Mouse (Mus musculus): Measurements from ENCODE around the gene Parp16. TPM values are rescaled to one million over a fixed set of nuclear protein-coding genes. Genes with fewer than 3 reads are reported as not detected.
"Not testable (repeated sequence)": the region's sequence is repeated elsewhere in the genome, so short reads cannot be mapped to it uniquely, and the experiment has no call there.

The Parp16 gene
- polyA plus RNA-seq, 1 experiment: 16.2 TPM

DNA sequence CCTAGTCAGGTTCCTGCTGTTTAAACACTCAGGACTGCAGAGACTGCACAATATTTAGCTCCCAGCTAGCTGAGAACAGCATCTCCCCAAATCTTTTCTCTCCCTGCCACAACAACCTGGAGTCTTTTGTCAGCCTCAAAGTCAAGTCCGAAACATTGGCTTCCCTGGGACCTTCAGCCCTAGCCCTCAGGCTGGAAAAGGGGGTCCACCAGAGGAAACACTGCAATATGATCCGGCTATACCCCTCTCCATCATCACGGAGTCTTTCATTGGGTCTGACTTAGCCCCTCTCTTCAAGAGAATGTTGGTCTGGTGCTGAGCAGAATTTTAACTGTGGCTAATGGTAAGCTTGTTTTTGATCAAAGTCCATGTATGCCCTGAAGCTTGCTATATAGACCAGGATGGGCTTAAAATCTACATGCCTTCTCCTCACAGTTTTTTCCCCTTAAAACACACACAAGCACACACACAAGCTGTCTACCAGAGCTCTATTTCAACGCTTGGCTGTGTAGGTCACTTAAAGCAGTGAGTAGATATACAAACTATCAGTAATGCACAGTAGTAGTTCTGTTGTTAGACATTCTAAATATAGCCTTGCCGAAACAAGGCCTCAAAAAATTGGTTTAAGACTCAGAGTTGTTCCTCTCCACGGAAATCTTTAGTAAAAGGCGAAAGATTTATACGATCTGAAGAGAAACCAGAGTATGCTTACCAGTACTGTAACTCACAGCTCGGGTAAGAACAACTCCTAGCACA, 1.0 kb downstream of the Parp16 start:
- H3K4me3 ChIP-seq (ENCODE audit: insufficient read depth, low read depth, low read length): peak overlapping the region; percentile 8; the same call in 1 of the 2 replicates

GRCm38 (mm10) chr9:65196738-65197569, 1.8 kb downstream of the Parp16 start:
- Histone ChIP-seq H3K4me3 (ENCODE audit: insufficient read depth, low read depth, low read length) (peak overlapping the region; percentile 8; the same call in 1 of the 2 replicates), H3K27ac (replicated peaks; ENCODE audit: low read depth, low read length) (peak overlapping the region; percentile 74; the same call in 1 of the 2 replicates)

More for the DNA sequence above, 1.0 kb downstream of the Parp16 start:
- peaks cover 33% of the 10 kb centered on the region for H3K4me1 ChIP-seq (ENCODE audit: control insufficient read depth, insufficient read depth, insufficient read length, low read length)
- H3K27ac ChIP-seq (replicated peaks; ENCODE audit: low read depth, low read length): peak overlapping the region; percentile 74

DNA sequence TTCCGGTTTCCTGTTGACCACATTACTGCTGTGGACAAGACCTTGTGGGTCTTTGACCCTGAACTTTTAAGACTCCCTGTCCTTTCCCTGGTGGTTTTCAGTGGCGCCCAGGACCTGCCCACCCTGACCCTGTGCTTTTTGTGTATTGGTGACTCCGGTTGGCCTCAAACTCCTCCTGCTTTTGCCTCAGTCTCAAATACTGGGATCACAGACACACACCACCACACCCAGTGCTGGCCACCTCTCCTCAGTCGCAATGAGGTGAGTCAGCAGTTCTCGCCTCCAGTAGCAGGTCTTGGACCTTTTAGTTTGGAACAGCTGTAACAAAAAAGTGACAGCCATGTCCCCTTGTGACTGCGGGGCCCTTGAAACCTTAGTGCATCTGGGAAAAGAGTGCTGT, 2.7 kb downstream of the Parp16 start:
- H3K4me3 ChIP-seq (ENCODE audit: insufficient read depth, low read depth, low read length): no peak overlapping the region
- peaks cover 21% of the 10 kb centered on the region for H3K4me1 ChIP-seq (ENCODE audit: control insufficient read depth, insufficient read depth, insufficient read length, low read length)
- peak overlapping the region; percentile 3; the same call in 1 of the 2 replicates for H3K27ac ChIP-seq (replicated peaks; ENCODE audit: low read depth, low read length)

More at GRCm38 (mm10) chr9:65196738-65197569, 1.8 kb downstream of the Parp16 start:
- peaks cover 26% of the 10 kb centered on the region for H3K4me1 ChIP-seq (ENCODE audit: control insufficient read depth, insufficient read depth, insufficient read length, low read length)

- peaks cover 12% of the 10 kb centered on the region for H3K4me1 ChIP-seq (ENCODE audit: control insufficient read depth, insufficient read depth, insufficient read length, low read length)
- H3K27ac ChIP-seq (replicated peaks; ENCODE audit: low read depth, low read length): peak overlapping the region; percentile 46
- no peak overlapping the region for H3K4me3 ChIP-seq (ENCODE audit: insufficient read depth, low read depth, low read length)
Measured at GRCm38 (mm10) chr9:65199723-65200122, 4.6 kb downstream of the Parp16 start.

- Histone ChIP-seq H3K4me3 (ENCODE audit: insufficient read depth, low read depth, low read length) (no peak overlapping the region), H3K4me1 (ENCODE audit: control insufficient read depth, insufficient read depth, insufficient read length, low read length) (peaks cover 10% of the 10 kb centered on the region), H3K27ac (replicated peaks; ENCODE audit: low read depth, low read length) (peak overlapping the region; percentile 97; the same call in 1 of the 2 replicates)
Measured at GRCm38 (mm10) chr9:65200606-65201005, 5.5 kb downstream of the Parp16 start.

GRCm38 (mm10) chr9:65201021-65201380, 5.8 kb downstream of the Parp16 start:
- Histone ChIP-seq H3K27ac (replicated peaks; ENCODE audit: low read depth, low read length) (peak overlapping the region; percentile 97; the same call in 1 of the 2 replicates), H3K4me1 (ENCODE audit: control insufficient read depth, insufficient read depth, insufficient read length, low read length) (peaks cover 10% of the 10 kb centered on the region), H3K4me3 (ENCODE audit: insufficient read depth, low read depth, low read length) (no peak overlapping the region)

DNA sequence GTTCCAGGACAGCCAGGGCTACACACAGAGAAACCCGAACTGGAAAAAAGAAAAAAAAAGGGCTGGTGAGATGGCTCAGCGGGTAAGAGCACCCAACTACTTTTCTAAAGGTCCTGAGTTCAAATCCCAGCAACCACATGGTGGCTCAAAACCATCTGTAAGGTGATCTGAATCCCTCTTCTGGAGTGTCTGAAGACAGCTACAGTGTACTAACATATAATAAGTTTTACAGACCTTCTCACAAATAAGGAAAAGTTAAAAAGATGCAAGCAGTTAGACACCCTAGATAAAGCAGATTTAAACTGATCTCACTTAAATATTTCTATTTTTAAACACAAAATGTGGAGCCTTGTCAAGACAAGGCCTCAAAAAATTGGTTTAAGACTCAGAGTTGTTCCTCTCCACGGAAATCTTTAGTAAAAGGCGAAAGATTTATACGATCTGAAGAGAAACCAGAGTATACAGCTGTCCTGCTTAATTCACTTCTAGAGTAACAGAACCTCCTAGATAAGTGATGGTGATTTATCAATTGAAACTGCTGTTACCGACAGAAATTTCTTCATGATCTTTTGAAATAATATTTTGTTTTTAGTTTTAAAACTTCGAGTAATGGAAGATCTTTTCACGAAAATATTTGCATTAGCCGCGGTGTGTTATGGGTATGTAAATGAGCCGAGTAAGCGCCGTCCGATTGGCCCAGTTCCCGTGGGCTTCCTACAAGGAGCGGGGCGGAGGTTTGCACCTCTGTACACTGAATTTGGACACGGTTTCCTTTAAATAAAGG, 6.4 kb downstream of the Parp16 start:
- H3K27ac ChIP-seq (replicated peaks; ENCODE audit: low read depth, low read length): peak overlapping the region; percentile 97
- peaks cover 10% of the 10 kb centered on the region for H3K4me1 ChIP-seq (ENCODE audit: control insufficient read depth, insufficient read depth, insufficient read length, low read length)
- peak overlapping the region; percentile 83 for H3K4me3 ChIP-seq (ENCODE audit: insufficient read depth, low read depth, low read length)

DNA sequence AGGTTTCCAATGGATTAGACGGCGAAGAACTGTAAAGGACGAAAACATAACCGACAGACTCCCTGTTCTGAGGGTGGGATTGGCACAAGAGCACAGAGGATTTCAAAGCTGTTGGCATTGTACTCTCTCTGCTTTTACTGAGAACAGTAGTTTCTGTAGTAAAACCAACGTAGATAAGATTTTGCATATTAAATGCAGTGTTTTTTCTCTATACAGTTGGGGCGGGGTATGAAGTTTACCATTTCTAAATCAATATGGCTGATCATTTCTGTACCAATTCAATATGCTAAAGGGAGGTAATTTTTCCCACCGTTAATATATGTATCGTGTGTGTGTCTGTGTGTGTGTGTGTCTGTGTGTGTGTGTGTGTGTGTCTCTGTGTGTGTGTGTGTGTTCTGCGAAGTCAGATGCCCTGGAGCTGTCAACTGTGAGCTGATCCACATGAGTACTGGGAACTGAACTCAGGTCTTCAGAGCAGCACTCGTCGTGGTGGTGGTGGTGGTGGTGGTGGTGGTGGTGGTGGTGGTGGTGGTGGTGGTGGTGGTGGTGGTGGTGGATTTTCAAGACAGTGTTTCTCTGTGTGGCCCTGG, 7.1 kb downstream of the Parp16 start:
- Histone ChIP-seq H3K4me1 (ENCODE audit: control insufficient read depth, insufficient read depth, insufficient read length, low read length) (peaks cover 10% of the 10 kb centered on the region), H3K27ac (replicated peaks; ENCODE audit: low read depth, low read length) (peak overlapping the region; percentile 97), H3K4me3 (ENCODE audit: insufficient read depth, low read depth, low read length) (peak overlapping the region; percentile 83)

- peak overlapping the region; percentile 65 for H3K27ac ChIP-seq (replicated peaks; ENCODE audit: low read depth, low read length)
Measured at GRCm38 (mm10) chr9:65205049-65205815, 10.1 kb downstream of the Parp16 start.

GRCm38 (mm10) chr9:65207041-65207815, 12.1 kb downstream of the Parp16 start:
- H3K4me3 ChIP-seq (ENCODE audit: insufficient read depth, low read depth, low read length); H3K27ac ChIP-seq (replicated peaks; ENCODE audit: low read depth, low read length); H3K4me1 ChIP-seq (ENCODE audit: control insufficient read depth, insufficient read depth, insufficient read length, low read length): not testable (repeated sequence)

More at GRCm38 (mm10) chr9:65205049-65205815, 10.1 kb downstream of the Parp16 start:
- peaks cover 6% of the 10 kb centered on the region for H3K4me1 ChIP-seq (ENCODE audit: control insufficient read depth, insufficient read depth, insufficient read length, low read length)
- H3K4me3 ChIP-seq (ENCODE audit: insufficient read depth, low read depth, low read length): no peak overlapping the region

GRCm38 (mm10) chr9:65208293-65209179, 13.4 kb downstream of the Parp16 start:
- H3K4me1 ChIP-seq (ENCODE audit: control insufficient read depth, insufficient read depth, insufficient read length, low read length): peaks cover 6% of the 10 kb centered on the region; the same call in 1 of the 2 replicates
- no peak overlapping the region for H3K27ac ChIP-seq (replicated peaks; ENCODE audit: low read depth, low read length)
- no peak overlapping the region for H3K4me3 ChIP-seq (ENCODE audit: insufficient read depth, low read depth, low read length)

- Histone ChIP-seq H3K27ac (replicated peaks; ENCODE audit: low read depth, low read length) (no peak overlapping the region), H3K4me1 (ENCODE audit: control insufficient read depth, insufficient read depth, insufficient read length, low read length) (no peaks in the 10 kb centered on the region), H3K4me3 (ENCODE audit: insufficient read depth, low read depth, low read length) (no peak overlapping the region)
Measured at GRCm38 (mm10) chr9:65211598-65211997, 16.4 kb downstream of the Parp16 start.
